Mouse (Mus musculus) megakaryocyte, embryonic 14.5 days (primary cell): ENCODE measurements around the gene Dis3l2.

ENCODE experiments used
- FLI1 ChIP-seq: IDR thresholded peaks from 2 replicates; pipeline ENCODE4 v1.6.1; 2012; ENCODE audit warnings: low read length, inconsistent platforms, mixed read lengths
- GATA1 ChIP-seq: IDR thresholded peaks from 3 replicates; pipeline ENCODE4 v1.6.1; 2012; ENCODE audit warnings: mixed read lengths, low read length, inconsistent platforms, borderline replicate concordance

DNA sequence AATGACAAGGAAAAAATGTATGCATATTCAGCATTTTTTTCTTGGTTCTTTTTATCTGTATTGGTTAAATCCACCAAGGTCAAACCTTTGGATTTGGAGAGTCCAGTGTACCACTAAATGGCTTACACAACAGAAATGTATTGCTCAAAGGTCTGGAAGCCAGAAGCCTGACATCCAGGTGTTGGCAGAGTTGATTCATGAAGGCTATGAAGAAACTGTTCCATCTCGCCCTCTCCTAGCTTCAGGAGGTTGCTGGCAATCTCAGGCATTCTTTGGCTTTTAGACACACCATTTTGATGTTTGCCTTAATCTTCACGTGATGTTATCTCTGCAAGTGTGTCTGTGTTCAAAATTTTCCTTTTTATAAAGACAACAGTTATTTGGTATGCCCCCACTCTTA is 8.4 kb downstream of the Dis3l2 start:
- TF ChIP-seq GATA1: no peak
- no peak for TF ChIP-seq FLI1
